Mouse (Mus musculus) heart, embryonic 10.5 days (tissue): ENCODE results near the gene Lnpep. TPM values are rescaled to one million over a fixed set of nuclear protein-coding genes. Genes with fewer than 3 reads are reported as not detected.

Experiments
- polyA plus RNA-seq: library from polyadenylated mRNA; unstranded; fragments of >200 nt; fragmentation: Nextera tagmentation; extraction: Ambion mirVana; gene quantifications from 2 replicates; pipeline ENCODE4 v1.2.1, GENCODE M21; 2016

The Lnpep gene
- polyA plus RNA-seq, 1 experiment from 2014 or later: 8.7 TPM

Other genes with a start within 250 kb of the Lnpep start
- gene Lix1, start 222.4 kb downstream of the Lnpep start, polyA plus RNA-seq: 9.7 and 31.2 TPM in 2 replicates
- gene Vmn2r90, start 78.7 kb upstream of the Lnpep start, polyA plus RNA-seq: not detected in 2 replicates
- gene Spaca6, start 202.1 kb upstream of the Lnpep start, polyA plus RNA-seq: 30.7 and 32.3 TPM in 2 replicates
- gene Has1, start 230.2 kb upstream of the Lnpep start, polyA plus RNA-seq: 0.68 and 1.1 TPM in 2 replicates